Mouse (Mus musculus) hindlimb bud, embryonic 11.5 days (tissue): ENCODE measurements around the gene Mgat4d.
"Not testable (repeated sequence)": the region's sequence is repeated elsewhere in the genome, so short reads cannot be mapped to it uniquely, and the experiment has no call there.

ENCODE experiments used
- DNase-seq: peaks from one replicate; pipeline ENCODE4 v3.0.0-alpha.2; 2012; ENCODE audit warnings: low read depth, low spot score; ENCODE audit errors: extremely low spot score

Gene Mgat4d

DNA sequence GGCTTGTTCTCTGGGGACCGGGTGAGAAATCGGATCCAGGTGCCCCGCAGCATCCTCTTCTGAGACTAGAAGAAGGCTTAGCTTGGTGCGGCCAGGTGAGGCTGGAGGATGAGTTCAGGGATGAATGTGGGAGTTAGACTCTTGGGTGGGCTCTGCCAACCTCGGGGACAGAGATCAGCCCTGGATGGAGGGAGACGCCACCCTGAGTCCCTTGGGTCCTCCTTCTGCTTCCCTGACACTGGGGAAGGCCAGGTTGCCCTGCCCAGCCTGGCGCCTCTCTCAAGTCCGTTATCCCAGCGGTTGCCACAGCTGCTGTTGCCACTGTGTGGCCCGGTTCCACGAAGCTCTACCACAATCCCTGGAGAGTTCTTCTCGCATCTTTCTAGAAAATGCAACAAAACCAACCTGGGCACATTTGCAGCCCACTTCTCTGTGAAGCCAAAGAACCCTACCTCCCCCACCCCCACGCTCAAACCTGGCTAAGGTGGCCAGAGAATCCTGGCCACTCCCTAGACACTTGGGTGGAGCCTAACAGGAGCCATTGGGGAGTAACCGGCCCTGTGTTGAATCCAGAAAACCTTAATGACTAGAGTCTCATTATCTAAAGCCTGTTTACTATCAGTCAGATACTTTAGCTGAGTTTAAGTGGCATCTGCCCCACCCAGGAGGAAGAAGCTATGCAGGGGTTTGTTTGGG, 41.9 kb downstream of the Mgat4d start:
- no peak for DNase-seq

DNA sequence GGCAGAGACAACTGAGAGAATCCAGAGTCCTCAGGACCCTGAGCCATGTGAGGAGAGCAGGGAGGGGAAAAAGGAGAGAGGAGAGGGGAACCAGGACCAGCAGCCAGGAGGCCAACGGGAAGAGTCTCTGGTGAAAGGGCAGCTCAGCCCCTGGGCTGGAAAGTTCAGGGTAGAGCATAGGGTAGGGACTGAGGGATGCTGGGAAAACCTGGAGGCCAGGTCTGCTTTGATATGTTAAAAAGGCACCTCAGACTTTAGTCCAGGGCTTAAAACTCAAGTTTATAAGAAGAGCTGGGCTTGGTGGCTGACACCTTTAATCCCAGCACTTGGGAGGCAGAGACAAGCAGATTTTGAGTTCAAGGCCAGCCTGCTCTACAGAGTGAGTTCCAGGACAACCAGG, 44.2 kb downstream of the Mgat4d start:
- DNase-seq = no peak

DNA sequence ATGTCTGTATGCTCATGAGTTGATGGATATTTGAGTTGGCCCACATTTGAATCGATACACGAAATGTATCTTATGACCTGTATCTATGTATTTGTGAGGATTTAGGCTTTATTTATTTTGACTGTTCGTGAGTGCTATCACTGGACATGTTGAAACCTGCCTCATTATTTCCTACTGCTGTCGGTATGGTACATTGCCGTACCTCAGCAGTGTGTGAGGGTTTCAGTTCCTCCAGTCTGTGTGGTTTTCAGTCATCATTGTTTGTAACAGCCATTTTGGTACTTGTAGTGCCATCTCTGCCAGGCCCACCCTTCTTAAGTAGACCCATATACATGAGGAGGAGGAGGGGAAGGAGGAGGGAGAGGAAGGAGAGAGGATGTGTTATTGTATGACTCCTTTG, 46.1 kb downstream of the Mgat4d start:
- DNase-seq = no peak

DNA sequence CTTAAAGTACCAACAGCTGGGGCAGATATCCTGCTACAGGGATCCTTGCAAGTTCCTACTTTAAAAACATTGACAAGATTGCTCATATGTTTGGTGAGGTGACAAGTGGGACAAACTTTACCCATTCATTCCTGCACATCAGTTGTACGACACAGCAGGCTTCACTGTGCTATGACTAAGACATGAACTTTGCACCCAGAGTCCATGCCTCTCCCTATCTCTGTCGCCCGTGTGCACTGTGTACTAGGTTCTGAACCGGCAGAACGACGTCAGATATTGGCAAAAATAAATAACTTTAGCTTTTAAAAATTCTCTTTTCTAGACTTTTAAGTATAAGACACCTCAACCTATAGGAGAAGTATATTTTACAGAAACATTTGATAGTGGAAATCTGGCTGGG, 48.4 kb downstream of the Mgat4d start:
- DNase-seq = no peak

DNA sequence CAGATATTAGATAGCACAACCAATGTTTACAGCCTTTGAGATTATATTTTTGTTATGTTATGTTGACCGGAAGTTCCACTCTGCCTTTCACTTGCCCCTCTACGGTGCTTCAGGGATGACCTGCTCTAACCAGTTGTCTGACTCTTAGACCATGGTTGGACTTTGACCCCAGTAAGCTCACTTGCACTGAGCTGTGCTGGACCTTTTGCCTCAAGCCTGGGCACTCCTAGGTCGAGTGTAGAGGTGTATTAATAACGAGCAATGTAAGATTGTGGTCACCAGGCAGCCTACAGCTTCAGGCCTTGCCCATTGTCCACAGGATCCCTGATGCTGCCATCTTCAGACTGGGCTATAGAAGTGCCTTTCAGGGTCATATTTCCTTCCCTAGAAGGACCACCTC, 49.5 kb downstream of the Mgat4d start:
- DNase-seq = no peak

DNA sequence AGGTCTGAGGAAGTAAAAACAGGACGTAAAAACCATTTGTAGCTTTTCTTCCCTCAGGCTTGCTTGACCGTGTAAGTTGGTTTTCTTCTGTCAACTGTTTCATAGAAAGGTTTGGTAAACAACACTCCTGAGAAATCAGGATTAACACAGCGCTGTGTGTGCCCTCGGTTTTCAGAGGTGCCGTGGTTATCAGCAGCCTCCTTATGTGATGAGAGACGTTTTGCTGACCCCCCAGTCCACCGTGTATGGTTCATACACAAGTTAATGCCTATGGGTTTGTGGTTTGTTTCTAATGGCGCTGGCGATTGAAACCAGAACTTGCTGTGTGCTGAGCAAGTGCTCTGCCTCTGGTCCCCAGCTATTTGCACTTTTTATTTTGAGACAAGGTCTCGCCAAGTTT, 57.3 kb downstream of the Mgat4d start:
- DNase-seq = no peak

DNA sequence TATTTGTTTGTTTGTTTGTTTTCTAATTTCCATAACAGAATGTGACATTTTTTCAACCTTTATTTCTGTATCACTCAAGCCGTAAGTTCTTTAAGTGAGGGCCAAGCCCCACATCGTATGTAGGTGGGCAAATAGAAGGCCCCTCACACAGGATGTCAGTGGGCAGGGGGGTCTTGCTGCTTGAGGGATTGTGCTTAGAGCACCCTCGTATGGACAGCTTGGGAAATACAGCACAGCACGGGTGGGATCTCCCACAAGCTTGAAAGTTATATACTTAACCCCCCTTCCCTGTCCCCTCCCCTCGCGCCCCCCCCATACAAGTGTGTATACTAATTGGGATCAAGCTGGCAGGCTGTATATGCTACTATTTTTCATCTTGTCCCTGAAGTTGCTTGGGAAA, 58.6 kb downstream of the Mgat4d start:
- peak; percentile 70 for DNase-seq

DNA sequence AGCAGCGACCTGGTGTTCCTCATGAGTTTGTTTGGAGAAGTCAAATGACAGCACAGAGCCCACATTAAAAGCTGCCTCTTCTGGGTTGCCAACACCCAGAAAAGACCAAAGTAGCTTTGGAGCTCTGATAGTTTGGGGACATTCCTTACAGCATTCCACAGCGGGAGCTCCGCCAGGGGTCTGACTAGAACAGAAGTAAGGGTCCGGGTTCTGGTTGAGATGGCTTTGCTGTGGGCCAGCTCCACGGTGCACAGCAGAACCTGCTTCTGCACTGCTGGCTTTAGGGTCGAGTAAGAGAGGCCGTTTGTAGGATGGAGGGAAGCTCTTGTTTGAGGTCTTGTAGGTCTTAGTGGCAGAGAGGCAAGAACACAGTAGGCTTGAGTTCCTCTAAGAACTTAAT, 60.2 kb downstream of the Mgat4d start:
- no peak for DNase-seq

DNA sequence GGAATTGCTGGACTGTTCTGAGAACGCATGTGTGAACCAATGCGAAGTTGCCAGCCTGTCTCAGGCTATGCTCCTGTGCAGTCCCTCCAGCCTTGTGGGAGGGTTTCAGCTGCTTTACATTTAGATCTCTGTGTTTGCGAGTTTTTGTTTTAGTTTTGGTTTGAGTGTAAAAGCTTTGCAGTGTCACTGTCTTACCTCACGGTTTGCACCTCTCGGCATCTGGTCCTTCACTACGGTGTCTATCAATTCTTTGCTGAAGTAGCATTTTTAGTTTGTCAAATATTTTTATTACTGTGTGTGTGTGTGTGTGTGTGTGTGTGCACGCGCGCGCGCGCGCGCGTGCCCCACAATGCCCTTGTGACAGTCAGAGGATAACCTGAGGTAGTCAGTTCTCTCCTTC, 68.6 kb downstream of the Mgat4d start:
- DNase-seq = no peak

DNA sequence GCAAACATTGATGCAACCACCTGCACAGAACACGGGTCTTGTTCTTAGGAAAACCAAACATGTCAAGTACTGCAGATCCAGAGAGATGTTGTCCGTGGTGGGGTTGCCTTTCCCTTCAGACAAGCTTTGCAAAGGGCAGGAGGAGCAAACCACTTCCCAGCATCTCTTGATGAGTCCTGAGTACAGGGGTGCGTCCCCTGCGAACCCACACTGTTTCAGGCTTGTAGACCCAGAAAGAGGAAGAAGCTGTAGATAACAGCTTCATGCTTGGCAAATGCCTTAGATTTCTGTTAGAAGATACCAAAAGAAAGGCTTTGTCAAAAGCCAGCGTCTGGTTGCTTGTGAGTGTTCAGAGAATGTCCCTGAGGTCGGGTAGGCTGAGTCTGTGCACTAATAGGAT, 69.7 kb downstream of the Mgat4d start:
- DNase-seq = no peak

DNA sequence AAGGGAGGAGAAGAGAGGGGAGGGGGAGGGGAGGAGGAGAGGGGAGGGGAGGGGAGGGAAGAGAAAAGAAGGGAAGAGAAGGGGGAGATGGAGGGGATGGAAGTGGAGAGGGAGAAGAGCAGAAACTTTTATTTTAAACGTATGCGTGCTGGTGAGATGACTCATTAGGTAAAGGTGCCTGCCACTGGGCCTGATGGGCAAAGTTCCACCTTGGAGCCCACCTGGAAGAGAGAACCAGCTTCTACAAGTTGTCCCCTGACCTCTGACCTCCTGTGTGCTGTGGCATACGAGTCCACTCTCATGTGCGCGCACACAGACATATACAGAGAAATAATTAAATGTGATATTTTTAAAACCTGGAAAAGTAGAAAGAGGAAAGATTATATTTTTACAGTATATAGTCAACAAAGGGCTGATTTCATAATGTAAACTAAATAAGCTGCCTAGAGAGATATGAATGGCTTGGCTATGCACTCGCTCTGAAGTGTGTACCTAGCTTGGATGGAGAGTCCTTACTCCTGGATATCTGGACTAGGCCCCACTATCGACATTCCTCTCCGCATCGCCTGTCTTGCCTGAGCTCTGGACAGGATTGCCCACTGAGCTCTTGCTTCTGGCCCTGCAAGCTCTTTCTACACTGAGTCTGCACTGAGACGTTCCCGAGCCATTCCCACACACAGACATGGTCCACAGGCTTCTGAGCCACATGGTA, 70.7 kb downstream of the Mgat4d start:
- DNase-seq = no peak

DNA sequence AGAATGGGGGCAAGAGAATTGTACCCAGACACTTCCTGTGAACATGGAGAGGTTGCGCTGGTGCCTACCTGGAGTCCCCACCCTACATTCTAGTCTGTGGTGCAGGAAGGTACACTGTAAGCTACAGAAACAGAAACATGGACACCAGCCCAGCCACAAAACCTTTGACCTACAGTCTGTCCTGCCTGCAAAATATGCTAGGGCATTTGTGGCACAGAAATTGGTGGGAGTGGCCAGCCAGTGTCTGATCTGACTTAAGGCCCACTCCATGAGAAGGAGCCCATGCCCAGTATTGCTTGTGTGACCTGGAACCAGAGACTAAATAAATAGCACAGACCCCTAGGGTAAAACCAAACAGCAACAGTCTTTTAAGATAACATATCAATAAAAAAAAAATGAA, 73.1 kb downstream of the Mgat4d start:
- DNase-seq = no peak

DNA sequence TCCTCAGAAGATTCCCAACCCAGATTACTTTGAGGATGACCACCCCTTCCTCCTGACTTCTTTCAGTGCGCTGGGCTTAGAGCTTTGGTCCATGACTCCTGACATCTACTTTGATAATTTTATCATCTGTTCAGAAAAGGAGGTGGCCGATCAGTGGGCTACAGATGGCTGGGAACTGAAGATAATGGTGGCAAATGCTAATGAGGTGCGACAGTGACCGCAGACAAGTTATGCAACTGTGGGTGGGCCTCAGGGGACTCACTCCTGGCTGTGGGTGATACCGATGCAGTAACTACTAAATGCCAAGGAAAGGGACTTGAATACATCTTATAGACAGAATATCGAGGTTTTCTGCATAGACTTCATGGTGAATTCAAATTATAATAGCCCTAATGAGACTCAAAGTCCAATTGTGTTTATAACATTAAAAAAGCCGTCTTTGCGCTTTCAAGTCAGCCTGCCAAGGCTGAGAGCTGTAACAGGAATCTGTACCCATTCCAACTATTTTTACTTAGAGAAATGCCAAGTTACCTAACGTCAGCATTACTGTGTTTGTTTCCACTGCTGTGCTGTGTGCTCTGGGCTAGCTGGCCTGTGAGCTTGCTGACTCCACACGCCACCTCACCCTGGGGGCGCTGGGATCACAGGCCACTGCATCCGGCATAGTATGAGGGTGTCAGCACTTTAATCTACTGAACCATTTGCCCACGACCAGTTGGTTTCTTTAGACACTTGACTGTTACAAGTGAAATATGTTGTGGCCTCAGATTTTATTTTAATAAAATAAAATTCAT, 75.0 kb downstream of the Mgat4d start:
- no peak for DNase-seq

DNA sequence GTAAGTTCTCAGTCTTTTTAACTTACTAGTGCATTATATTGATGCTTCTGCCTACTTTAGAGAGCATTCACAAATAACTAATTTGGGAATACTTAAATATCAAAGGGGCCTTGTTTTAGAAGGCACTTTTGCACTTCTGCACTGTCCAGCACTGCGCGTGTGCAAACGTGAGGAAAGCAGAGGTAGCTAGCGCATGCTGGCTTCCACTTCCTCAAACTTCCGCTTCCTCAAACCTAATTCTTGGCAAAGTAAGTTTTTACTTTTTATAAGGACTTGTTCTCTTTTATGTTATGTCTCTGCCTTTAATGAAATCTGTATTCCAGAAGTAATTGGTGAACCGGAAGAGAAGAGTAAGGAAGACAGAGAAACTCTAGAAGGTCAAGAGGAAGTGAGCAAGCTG, 76.9 kb downstream of the Mgat4d start:
- no peak for DNase-seq

DNA sequence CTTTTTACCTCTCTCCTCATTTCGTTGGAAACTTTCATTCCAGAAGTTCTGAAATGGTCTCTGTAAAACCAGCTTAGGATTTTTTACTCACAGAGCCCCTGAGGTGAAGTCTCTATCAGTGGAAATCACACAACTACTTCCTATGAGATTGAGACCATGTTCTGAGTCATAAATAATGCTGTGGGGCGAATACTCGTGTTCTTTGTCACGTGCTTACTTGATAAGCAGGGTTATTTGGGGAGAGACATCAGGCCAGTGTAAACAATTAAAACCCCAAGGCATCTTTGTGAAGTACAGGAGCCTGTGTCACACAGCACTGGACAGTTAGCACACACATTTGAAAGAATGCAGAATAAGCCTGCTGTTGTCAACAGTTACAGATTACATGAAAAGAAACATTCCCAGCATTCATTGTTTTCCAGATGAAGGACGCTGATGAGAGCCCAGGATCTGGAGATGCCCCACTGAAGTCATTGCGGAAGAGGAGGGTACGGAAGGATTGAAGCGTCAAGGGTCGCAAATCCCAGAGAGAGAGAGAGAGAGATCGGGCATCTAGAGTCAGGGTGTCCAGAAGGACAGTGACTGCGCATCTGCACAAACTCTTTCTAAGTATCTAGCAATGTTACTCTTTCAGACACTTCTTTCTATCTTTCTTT, 78.0 kb downstream of the Mgat4d start:
- DNase-seq = no peak

DNA sequence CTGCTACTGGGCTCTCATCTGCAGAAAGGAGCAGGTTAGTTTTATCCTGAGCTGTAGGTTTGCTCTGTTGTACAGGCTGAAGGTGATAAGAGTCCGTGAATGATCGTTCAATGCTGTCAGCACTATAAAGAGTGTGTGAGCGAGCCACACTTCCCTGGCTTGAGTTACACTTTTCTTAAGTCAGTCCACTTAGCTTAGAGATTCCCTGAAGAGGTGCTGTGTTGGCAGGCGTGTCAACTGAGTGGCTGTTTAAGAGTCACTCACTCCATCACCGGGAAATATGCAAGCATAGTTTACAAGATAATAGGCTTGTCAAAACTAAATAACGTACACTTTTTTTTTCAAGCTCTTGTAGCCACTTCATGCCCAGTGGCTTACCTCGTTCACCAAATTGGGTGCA, 78.7 kb downstream of the Mgat4d start:
- DNase-seq = no peak

DNA sequence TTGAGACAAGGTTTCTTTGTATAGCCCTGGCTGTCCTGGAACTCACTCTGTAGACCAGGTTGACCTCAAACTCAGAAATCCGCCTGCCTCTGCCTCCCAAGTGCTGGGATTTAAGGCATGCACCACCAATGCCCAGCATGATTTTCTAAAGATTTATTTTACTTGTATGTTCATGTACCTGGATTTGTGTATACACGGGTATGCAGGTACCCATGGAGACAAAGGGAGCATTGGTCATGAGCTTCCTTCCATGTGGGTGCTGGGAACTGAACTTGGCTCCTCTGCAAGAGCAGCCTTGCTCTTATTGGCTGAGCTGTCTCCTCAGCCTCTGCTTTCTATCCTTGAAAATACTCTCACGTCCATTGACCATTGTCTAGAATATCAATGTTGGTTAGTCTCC, 80.3 kb downstream of the Mgat4d start:
- not testable (repeated sequence) for DNase-seq

DNA sequence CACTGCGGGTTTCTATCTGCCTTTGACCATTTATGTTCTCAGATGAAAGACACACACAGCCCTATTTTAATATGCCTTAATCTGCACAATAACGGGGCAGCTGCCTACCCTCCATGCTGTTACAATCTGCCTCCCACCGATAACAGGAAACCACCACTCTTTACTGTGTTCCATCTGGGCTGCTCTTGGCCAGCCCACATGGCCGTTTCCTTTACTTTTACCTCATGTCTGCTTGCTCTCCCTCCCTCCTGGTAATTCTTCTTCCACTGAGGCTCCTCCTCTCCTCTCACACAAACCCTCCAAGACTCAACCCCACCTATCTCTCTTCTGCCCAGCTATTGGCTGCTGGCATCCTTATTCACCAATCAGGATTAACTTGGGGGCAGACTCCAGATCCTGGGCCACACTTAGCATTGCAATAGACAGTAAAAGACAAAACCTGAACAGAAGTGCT, 80.8 kb downstream of the Mgat4d start:
- no peak for DNase-seq
